Mouse (Mus musculus): ENCODE measurements around the gene Babam2. TPM values are rescaled to one million over a fixed set of nuclear protein-coding genes. Genes with fewer than 3 reads are reported as not detected.

Babam2 gene
- polyA plus RNA-seq, 1 experiment from 2014 or later = 122 TPM

GRCm38 (mm10) chr5:31808271-31808670 is 110.8 kb downstream of the Babam2 start:
- DNase-seq (ENCODE audit: low read depth, low spot score) = no peak
- no peaks in the 10 kb centered on the region for H3K27me3 ChIP-seq
- ChIA-PET POLR2A (interaction anchor here (0.7 kb wide), 1 partner anchor 59 kb away, joined by 3 read pairs; no protein-coding TSS in a partner anchor), CTCF (interaction anchor here (0.9 to 1.6 kb wide), 4 partner anchors 9 to 77 kb away, joined by 3 to 4 read pairs (median 3); no protein-coding TSS in a partner anchor)
- no peak for TF ChIP-seq CTCF (IDR thresholded peaks at IDR 0.05)
- no peak for ATAC-seq
- in situ Hi-C loops (cut with MboI; ENCODE audit: low pct_unique_long_range_greater_than_20kb) = no loop called here

DNA sequence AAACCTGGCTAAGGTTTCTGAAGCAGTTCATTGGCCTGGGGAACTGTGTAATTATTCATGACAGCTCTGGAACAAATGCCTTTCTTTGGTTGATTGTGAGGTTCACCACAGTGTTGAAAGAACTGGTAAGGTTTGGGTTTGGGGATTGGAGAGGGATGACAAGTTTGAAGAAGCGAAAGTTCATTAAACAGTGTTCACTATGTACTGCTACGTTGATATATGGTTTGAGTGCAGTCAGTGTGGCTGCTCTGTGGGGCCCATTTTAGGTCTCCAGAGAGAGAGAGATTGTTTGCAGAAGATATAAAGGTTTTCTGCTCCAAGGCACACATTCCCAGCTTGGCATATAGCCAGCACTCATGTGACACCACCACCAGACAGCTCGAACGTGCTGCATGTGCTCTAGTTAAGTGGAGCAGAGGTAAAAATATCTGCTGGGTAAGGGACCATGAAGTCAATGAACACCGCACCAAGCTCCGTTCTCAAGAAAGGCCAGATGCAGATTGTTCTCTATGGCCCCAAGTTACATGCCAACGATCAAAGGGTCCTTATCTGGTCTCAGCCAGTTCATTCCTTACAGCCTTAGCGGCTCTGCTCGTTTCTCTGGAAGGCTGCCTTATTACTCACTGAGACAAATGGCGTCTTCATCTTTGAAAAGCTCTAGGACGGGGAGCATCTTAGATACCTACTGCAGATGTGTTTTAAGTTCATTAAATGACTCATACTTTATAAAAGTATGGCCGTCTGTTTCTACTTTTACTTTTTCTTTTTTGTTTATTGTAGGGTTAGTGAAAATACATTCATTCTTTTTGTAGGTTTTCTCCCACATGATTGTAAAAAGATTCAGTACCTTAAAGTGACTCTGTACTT is 113.5 kb downstream of the Babam2 start:
- DNase-seq (ENCODE audit: low read depth, low spot score) (peak; percentile 87), ATAC-seq (peak; percentile 62)
- ChIA-PET POLR2A (interaction anchor here (1.2 kb wide), 1 partner anchor 327 kb away, joined by 3 read pairs; no protein-coding TSS in a partner anchor), CTCF (interaction anchor here (0.7 kb wide), 1 partner anchor 90 kb away, joined by 3 read pairs; no protein-coding TSS in a partner anchor)
- H3K27me3 ChIP-seq = no peaks in the 10 kb centered on the region
- TF ChIP-seq CTCF (IDR thresholded peaks at IDR 0.05) = no peak
- in situ Hi-C loops (cut with MboI; ENCODE audit: low pct_unique_long_range_greater_than_20kb) = no loop called here

- in situ Hi-C loops (cut with MboI; ENCODE audit: low pct_unique_long_range_greater_than_20kb) = no loop called here
Observed at GRCm38 (mm10) chr5:31811663-31812001, 114.1 kb downstream of the Babam2 start.

GRCm38 (mm10) chr5:31813156-31813675 is 115.7 kb downstream of the Babam2 start:
- ChIA-PET CTCF (no interaction called here), POLR2A (interaction anchor here (0.6 kb wide), 1 partner anchor 120 kb away, joined by 3 read pairs; no protein-coding TSS in a partner anchor)
- no peak for TF ChIP-seq CTCF (IDR thresholded peaks at IDR 0.05)
- ATAC-seq (no peak), DNase-seq (ENCODE audit: low read depth, low spot score) (no peak)
- H3K27me3 ChIP-seq = no peaks in the 10 kb centered on the region
- in situ Hi-C loops (cut with MboI; ENCODE audit: low pct_unique_long_range_greater_than_20kb) = no loop called here

More at GRCm38 (mm10) chr5:31811663-31812001, 114.1 kb downstream of the Babam2 start:
- TF ChIP-seq CTCF (IDR thresholded peaks at IDR 0.05) = no peak
- DNase-seq (ENCODE audit: low read depth, low spot score) (no peak), ATAC-seq (no peak)
- CTCF ChIA-PET = no interaction called here
- H3K27me3 ChIP-seq = no peaks in the 10 kb centered on the region
- POLR2A ChIA-PET = interaction anchor here (0.5 to 1.2 kb wide), 2 partner anchors 42 to 326 kb away, joined by 3 read pairs; no protein-coding TSS in a partner anchor

- ChIA-PET POLR2A (no interaction called here), CTCF (interaction anchor here (1.2 kb wide), 1 partner anchor 49 kb away, joined by 3 read pairs; no protein-coding TSS in a partner anchor)
- no peak for TF ChIP-seq CTCF (IDR thresholded peaks at IDR 0.05)
- DNase-seq (ENCODE audit: low read depth, low spot score) (no peak), ATAC-seq (no peak)
- no peaks in the 10 kb centered on the region for H3K27me3 ChIP-seq
- in situ Hi-C loops (cut with MboI; ENCODE audit: low pct_unique_long_range_greater_than_20kb) = no loop called here
Observed at GRCm38 (mm10) chr5:31814068-31814467, 116.6 kb downstream of the Babam2 start.

GRCm38 (mm10) chr5:31815129-31815528 is 117.6 kb downstream of the Babam2 start:
- in situ Hi-C loops (cut with MboI; ENCODE audit: low pct_unique_long_range_greater_than_20kb) = no loop called here
- DNase-seq (ENCODE audit: low read depth, low spot score) (no peak), ATAC-seq (no peak)
- ChIA-PET CTCF (interaction anchor here (0.7 to 1.2 kb wide), 2 partner anchors 48 to 252 kb away, joined by 3 read pairs; no protein-coding TSS in a partner anchor), POLR2A (no interaction called here)
- no peaks in the 10 kb centered on the region for H3K27me3 ChIP-seq
- TF ChIP-seq CTCF (IDR thresholded peaks at IDR 0.05) = no peak

DNA sequence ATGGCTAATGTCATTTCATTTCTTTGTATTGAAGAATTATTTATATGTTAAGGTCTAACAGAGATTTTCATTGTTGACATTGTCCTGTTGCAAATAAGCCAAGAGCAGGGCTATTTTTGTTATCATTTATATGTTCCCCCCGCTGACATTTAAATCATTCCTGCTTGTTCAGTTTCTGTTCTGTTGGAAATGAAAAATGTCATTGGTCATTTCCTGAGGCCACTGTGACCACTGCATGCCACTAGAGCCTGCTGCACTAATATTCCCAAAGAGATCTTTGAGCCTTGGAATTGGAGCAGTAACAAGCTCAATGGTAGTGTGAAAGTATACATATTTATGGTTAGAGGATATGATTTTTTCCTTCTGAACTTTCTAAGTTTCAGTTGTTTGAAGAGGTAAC is 118.6 kb downstream of the Babam2 start:
- DNase-seq (ENCODE audit: low read depth, low spot score) (no peak), ATAC-seq (no peak)
- in situ Hi-C loops (cut with MboI; ENCODE audit: low pct_unique_long_range_greater_than_20kb) = no loop called here
- ChIA-PET POLR2A (no interaction called here), CTCF (no interaction called here)
- no peak for TF ChIP-seq CTCF (IDR thresholded peaks at IDR 0.05)
- no peaks in the 10 kb centered on the region for H3K27me3 ChIP-seq

DNA sequence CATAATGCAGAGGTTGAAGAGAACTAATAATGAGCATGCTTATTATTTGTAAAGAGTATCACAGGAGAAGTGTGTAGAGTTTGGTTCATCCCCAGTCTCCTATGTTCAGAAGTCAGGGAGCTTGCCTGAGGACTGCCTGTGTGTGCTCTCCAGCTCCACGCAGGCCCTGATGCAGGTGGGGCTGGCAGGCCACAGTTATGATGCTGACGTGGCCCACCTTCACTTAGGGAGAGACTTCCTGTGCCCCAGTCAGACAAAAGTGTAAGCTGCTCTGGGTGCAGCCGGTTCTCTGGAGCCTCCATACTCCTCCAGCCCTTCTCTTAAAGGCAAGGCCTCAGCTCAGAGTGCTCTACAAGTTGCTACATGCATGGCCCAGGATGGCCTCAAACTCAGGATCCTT is 123.3 kb downstream of the Babam2 start:
- ChIA-PET POLR2A (interaction anchor here (0.8 kb wide), 1 partner anchor 62 kb away, joined by 5 read pairs; no protein-coding TSS in a partner anchor), CTCF (interaction anchor here (1.4 kb wide), 1 partner anchor 11 kb away, joined by 3 read pairs; no protein-coding TSS in a partner anchor)
- no peak for TF ChIP-seq CTCF (IDR thresholded peaks at IDR 0.05)
- DNase-seq (ENCODE audit: low read depth, low spot score) (no peak), ATAC-seq (no peak)
- in situ Hi-C loops (cut with MboI; ENCODE audit: low pct_unique_long_range_greater_than_20kb) = no loop called here
- no peaks in the 10 kb centered on the region for H3K27me3 ChIP-seq

GRCm38 (mm10) chr5:31821204-31821603 is 123.7 kb downstream of the Babam2 start:
- TF ChIP-seq CTCF (IDR thresholded peaks at IDR 0.05) = no peak
- ChIA-PET CTCF (interaction anchor here (1.4 kb wide), 1 partner anchor 11 kb away, joined by 3 read pairs; no protein-coding TSS in a partner anchor), POLR2A (interaction anchor here (0.8 kb wide), 1 partner anchor 62 kb away, joined by 5 read pairs; no protein-coding TSS in a partner anchor)
- ATAC-seq (no peak), DNase-seq (ENCODE audit: low read depth, low spot score) (no peak)
- in situ Hi-C loops (cut with MboI; ENCODE audit: low pct_unique_long_range_greater_than_20kb) = no loop called here
- H3K27me3 ChIP-seq = no peaks in the 10 kb centered on the region

GRCm38 (mm10) chr5:31823673-31824072 is 126.2 kb downstream of the Babam2 start:
- no peaks in the 10 kb centered on the region for H3K27me3 ChIP-seq
- POLR2A ChIA-PET = interaction anchor here (0.8 kb wide), 1 partner anchor 13 kb away, joined by 3 read pairs; no protein-coding TSS in a partner anchor
- CTCF ChIA-PET = no interaction called here
- no peak for DNase-seq (ENCODE audit: low read depth, low spot score)
- no peak for TF ChIP-seq CTCF (IDR thresholded peaks at IDR 0.05)
- no peak for ATAC-seq
- in situ Hi-C loops (cut with MboI; ENCODE audit: low pct_unique_long_range_greater_than_20kb) = no loop called here

DNA sequence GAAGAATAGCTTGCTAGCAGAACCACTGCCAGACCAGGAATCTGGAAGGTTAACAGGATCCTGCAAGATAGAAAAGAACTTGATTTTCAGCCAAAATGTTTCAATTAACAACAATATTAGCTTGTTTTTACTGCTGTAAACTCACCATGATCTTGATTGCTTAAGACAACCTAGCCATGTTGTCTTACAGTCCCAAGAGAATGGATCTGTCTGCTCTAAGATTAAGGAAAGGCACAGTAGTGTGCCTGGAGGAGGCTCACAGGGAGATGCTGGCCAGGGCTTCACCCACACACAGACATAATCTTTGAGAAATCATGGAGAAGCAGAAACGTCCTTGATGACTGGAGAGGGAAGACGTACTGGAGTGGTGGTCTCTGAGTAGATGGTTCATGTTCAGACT is 126.6 kb downstream of the Babam2 start:
- TF ChIP-seq CTCF (IDR thresholded peaks at IDR 0.05) = no peak
- ChIA-PET POLR2A (no interaction called here), CTCF (no interaction called here)
- in situ Hi-C loops (cut with MboI; ENCODE audit: low pct_unique_long_range_greater_than_20kb) = no loop called here
- DNase-seq (ENCODE audit: low read depth, low spot score) (no peak), ATAC-seq (no peak)
- no peaks in the 10 kb centered on the region for H3K27me3 ChIP-seq
